Mouse (Mus musculus) heart, embryonic 11.5 days (tissue): ENCODE results near the gene Fbxo3. TPM values are rescaled to one million over a fixed set of nuclear protein-coding genes. Genes with fewer than 3 reads are reported as not detected.
"Not testable (repeated sequence)": the region's sequence is repeated elsewhere in the genome, so short reads cannot be mapped to it uniquely, and the experiment has no call there.

Experiments used
- ATAC-seq: fragments of 200-750 bp; cut with Nextera tagmentation; replicated peaks from 2 replicates; pipeline ENCODE4 v1.8.0; 2017; ENCODE audit warnings: moderate library complexity; ENCODE audit not compliant: insufficient number of reproducible peaks, low FRiP score, low TSS enrichment
- H3K27ac ChIP-seq: fragments of 300-500 bp; sonication (generic); 2 replicates; pipeline ENCODE4 v1.5.1; 2014; ENCODE audit warnings: mild to moderate bottlenecking, low read depth, low read length
- H3K27me3 ChIP-seq: fragments of 300-500 bp; sonication (generic); 2 replicates; pipeline ENCODE4 v1.6.1; 2014; ENCODE audit warnings: mild to moderate bottlenecking, low read length, mixed read lengths; ENCODE audit not compliant: control insufficient read depth, insufficient read depth
- H3K36me3 ChIP-seq: fragments of 300-500 bp; sonication (generic); 2 replicates; pipeline ENCODE4 v1.6.1; 2014; ENCODE audit warnings: mild to moderate bottlenecking, low read length, moderate library complexity, mixed read lengths; ENCODE audit not compliant: control insufficient read depth, insufficient read depth
- H3K4me1 ChIP-seq: fragments of 300-500 bp; sonication (generic); 2 replicates; pipeline ENCODE4 v1.6.1; 2014; ENCODE audit warnings: low read length; ENCODE audit not compliant: control insufficient read depth, insufficient read depth
- H3K4me2 ChIP-seq: fragments of 300-500 bp; sonication (generic); 2 replicates; pipeline ENCODE4 v1.6.1; 2014; ENCODE audit warnings: mild to moderate bottlenecking, moderate library complexity
- H3K4me3 ChIP-seq: fragments of 300-500 bp; sonication (generic); 2 replicates; pipeline ENCODE4 v1.5.1; 2014; ENCODE audit warnings: low read depth, low read length
- H3K9ac ChIP-seq: fragments of 300-500 bp; sonication (generic); 2 replicates; pipeline ENCODE4 v1.6.1; 2014; ENCODE audit warnings: mild to moderate bottlenecking, low read depth, low read length, moderate library complexity
- H3K9me3 ChIP-seq: fragments of 300-500 bp; sonication (generic); replicated peaks from 2 replicates; pipeline ENCODE4 v1.6.1; 2016; ENCODE audit warnings: low read length; ENCODE audit not compliant: control insufficient read depth
- WGBS: fragments of 180-500 bp; shearing (Covaris S2); extraction: QIAGEN DNeasy Blood & Tissue Kit; methylation state at CpG from one replicate; pipeline ENCODE4 v1.1.7; 2014; ENCODE audit not compliant: insufficient replicate concordance; 5-methylcytosine and 5-hydroxymethylcytosine counted together
- polyA plus RNA-seq: library from polyadenylated mRNA; unstranded; fragments of >200 nt; fragmentation: Nextera tagmentation; extraction: Ambion mirVana; gene quantifications from 2 replicates; pipeline ENCODE4 v1.2.1, GENCODE M21; 2014

The Fbxo3 gene
- polyA plus RNA-seq, 1 experiment from 2014 or later, result 43.2 TPM

DNA sequence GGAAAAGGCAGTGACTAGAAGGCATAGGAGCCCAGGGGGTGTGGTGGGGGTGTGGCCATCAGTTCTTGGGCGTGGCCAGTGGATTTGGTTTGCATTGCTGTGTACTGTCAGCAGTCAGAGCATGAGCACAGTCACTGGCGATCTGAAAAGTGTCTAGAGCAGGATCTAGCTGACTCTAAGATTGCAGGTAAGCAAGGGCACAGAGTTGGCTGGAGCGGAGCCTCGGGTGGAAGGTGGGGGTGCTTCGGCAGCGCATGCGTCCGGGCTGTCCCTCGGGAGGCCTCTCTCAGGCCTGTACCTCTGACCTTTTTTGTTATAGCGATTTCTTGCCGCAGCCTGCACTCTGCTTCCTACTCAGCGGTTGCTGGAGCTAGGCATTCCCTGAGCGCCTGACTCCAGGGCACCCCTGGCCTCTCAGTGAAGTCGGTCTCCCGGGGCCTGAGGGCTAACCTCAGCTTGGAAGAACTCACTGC is 68.3 kb downstream of the Fbxo3 start, which contains the start of gene Cd59a:
Cd59a (plus strand) TSS at position 61 of the 473 bp plus-strand sequence.
- H3K4me3 ChIP-seq, result peak within 1 kb of the TSS; percentile 64
- peak; percentile 85 for ATAC-seq
- no peaks in the 10 kb centered on the region for H3K36me3 ChIP-seq
- H3K9ac ChIP-seq, result peak within 1 kb of the TSS; percentile 67
- H3K9me3 ChIP-seq, result no peaks in the 10 kb centered on the region
- H3K4me2 ChIP-seq, result peak within 1 kb of the TSS; percentile 62
- no peaks in the 10 kb centered on the region for H3K27me3 ChIP-seq
- peaks cover 15% of the 10 kb centered on the region for H3K4me1 ChIP-seq
- H3K27ac ChIP-seq, result peak within 1 kb of the TSS; percentile 89
- 3% methylated on average over 15 of the region's 15 CpGs for WGBS

DNA sequence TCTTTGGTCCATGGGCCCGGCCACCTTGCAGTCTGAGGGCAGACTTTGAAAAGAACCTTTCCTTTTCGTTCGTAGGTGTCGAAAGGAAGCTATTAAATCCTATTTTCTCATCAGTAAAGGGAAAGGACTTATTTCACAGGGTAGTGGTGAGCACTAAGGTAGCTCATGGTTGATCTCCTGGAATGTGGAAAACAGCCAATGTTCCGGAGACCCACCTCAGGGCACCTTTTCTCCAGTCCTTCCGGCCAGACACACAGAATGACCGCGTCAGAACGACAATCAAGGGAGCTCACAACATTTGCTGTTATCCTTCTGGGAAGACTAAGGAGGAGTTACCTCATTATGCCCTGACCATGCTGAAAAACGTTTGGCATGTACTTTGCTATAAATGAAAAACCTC is 68.7 kb downstream of the Fbxo3 start:
- no peaks in the 10 kb centered on the region for H3K36me3 ChIP-seq
- H3K27me3 ChIP-seq, result no peaks in the 10 kb centered on the region
- peak overlapping the region; percentile 62 for H3K4me2 ChIP-seq
- peaks cover 15% of the 10 kb centered on the region for H3K4me1 ChIP-seq
- H3K9ac ChIP-seq, result peak overlapping the region; percentile 67
- WGBS, result 28% methylated on average over 10 of the region's 10 CpGs
- no peak for ATAC-seq
- peak overlapping the region; percentile 89 for H3K27ac ChIP-seq
- H3K4me3 ChIP-seq, result peak overlapping the region; percentile 64
- no peaks in the 10 kb centered on the region for H3K9me3 ChIP-seq

DNA sequence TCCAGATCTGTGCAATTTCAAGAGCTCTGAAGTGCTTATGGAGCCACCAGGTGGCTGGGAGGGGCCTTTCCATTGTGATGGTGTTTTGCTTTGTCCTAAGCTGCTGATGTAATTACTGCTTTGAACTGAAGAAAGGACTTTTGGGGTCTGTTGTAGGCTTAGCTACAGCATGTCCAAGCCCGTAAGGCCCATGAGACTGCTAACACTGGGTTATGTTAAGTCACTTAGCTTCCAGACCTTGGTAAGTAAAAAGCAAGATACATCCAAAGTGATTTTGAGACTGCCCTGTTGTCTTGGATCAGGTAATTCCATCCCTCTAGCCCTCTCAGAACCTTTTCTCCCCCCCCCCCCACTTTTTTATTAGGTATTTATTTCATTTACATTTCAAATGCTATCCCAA is 69.3 kb downstream of the Fbxo3 start:
- not testable (repeated sequence) for H3K36me3 ChIP-seq, H3K9ac ChIP-seq, H3K9me3 ChIP-seq, H3K27me3 ChIP-seq, ATAC-seq
- Histone ChIP-seq H3K4me2 (peak overlapping the region; percentile 62), H3K4me1 (peaks cover 15% of the 10 kb centered on the region), H3K4me3 (peak overlapping the region; percentile 64), H3K27ac (0 out of 2 replicates have a peak overlapping the region, but pooled peaks have one; percentile 46)
- 40% methylated on average over 1 of the region's 1 CpGs for WGBS

DNA sequence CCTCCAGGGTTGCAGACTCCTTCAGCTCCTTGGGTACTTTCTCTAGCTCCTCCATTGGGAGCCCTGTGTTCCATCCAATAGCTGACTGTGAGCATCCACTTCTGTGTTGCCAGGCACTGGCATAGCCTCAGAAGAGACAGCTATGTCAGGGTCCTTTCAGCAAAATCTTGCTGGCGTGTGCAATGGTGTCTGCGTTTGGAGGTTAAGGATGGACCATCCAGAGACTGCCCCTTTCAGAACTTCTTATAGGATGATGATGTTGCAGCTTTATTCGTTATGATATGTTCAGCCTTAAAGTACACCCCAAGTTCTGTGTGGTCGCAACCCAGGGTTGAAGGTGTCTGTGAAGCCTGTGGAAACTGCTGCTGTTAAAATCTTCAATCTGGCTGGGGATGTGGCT is 69.9 kb downstream of the Fbxo3 start:
- not testable (repeated sequence) for H3K27me3 ChIP-seq, H3K9me3 ChIP-seq, ATAC-seq, H3K9ac ChIP-seq, H3K36me3 ChIP-seq
- 86% methylated on average over 4 of the region's 4 CpGs for WGBS
- peak overlapping the region; percentile 27 for H3K4me3 ChIP-seq
- H3K4me2 ChIP-seq, result peak overlapping the region; percentile 62
- H3K27ac ChIP-seq, result 0 out of 2 replicates have a peak overlapping the region, but pooled peaks have one; percentile 62
- H3K4me1 ChIP-seq, result peaks cover 17% of the 10 kb centered on the region

DNA sequence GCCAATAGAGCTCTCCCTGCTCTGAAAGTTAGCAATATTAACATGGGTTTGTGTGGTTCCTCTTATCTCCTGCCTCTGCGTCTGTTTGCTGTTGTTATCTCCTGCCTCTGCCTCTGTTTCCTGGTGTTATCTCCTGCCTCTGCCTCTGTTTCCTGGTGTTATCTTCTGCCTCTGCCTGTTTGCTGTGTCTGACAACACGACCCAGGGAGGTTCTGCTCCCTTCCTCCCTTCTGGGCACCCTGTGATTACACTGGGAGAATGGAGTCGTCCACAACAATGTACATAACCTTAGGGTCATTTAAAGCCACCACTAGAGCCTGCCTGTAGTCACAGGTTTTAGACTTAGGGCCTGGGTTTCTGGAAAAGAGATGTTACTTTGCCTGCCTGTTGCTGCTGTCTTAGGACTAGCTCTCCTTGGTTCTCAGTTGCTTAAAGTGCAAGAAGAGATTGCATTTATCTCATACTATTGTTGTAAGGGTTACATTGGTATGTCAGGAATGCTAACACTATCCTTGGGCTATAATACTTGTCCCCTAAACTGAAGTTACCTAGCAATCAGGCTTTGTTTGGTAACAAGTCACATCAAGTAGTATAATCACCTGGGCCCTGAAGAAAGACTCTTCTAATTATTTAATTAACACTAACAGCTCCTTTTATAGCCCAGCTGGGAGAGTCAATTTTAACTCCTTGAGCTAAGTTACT is 71.2 kb downstream of the Fbxo3 start:
- peaks cover 29% of the 10 kb centered on the region for H3K4me1 ChIP-seq

DNA sequence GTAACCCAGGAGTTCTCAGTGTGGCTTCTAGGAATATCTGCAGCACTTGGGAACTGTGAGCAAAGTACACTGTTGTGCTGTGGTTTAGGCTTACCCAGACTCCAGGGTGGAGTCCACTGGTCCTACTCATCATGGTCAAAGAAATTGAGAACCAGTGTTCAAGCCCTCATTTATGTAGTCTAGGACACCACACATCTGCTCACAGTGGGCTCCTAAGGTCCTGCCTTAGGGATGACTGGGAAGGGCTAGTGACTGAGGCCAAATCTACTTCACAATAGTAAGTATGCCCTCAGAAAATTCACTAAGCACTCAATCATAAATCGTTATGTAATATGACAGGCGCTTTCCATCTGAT is 71.7 kb downstream of the Fbxo3 start:
- 87% methylated on average over 2 of the region's 2 CpGs for WGBS
- peak overlapping the region; percentile 54 for H3K4me2 ChIP-seq
- ATAC-seq, result no peak
- H3K9me3 ChIP-seq, result no peaks in the 10 kb centered on the region
- peak overlapping the region; percentile 86 for H3K27ac ChIP-seq
- no peaks in the 10 kb centered on the region for H3K27me3 ChIP-seq
- H3K4me3 ChIP-seq, result 0 out of 2 replicates have a peak overlapping the region, but pooled peaks have one; percentile 6
- H3K9ac ChIP-seq, result peak overlapping the region; percentile 43; the same call in 1 of the 2 replicates
- no peaks in the 10 kb centered on the region for H3K36me3 ChIP-seq
- H3K4me1 ChIP-seq, result peaks cover 29% of the 10 kb centered on the region

More for the DNA sequence above, 71.2 kb downstream of the Fbxo3 start:
- peak overlapping the region; percentile 54 for H3K4me2 ChIP-seq
- WGBS, result 7% methylated on average over 3 of the region's 3 CpGs
- H3K4me3 ChIP-seq, result 0 out of 2 replicates have a peak overlapping the region, but pooled peaks have one; percentile 6
- peak overlapping the region; percentile 43; the same call in 1 of the 2 replicates for H3K9ac ChIP-seq
- peak overlapping the region; percentile 86 for H3K27ac ChIP-seq
- H3K9me3 ChIP-seq, result no peaks in the 10 kb centered on the region
- no peaks in the 10 kb centered on the region for H3K27me3 ChIP-seq
- no peaks in the 10 kb centered on the region for H3K36me3 ChIP-seq
- peak; percentile 82 for ATAC-seq

DNA sequence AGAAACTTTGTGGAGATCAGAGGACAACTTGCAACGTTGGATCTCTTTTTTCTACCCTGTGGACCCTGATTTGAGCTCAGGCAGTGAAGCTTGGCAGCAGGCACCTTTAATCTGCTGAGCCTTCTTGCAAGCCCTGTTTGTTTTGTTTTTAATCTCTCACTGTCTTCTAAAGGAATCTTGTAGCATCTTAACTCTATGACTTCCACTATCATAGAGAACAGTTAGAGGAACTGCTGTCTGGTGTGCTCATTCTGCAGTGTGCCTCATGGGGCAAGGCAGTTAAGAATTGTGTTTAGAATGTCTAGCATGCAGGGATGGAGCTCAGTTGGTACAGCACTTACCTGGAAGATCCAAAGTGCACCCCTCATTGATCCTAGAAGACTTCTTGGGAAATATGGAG is 72.4 kb downstream of the Fbxo3 start:
- no peak for ATAC-seq
- H3K9ac ChIP-seq, result no peak overlapping the region
- H3K27me3 ChIP-seq, result no peaks in the 10 kb centered on the region
- H3K4me1 ChIP-seq, result peaks cover 29% of the 10 kb centered on the region
- H3K9me3 ChIP-seq, result no peaks in the 10 kb centered on the region
- peak overlapping the region; percentile 23 for H3K4me2 ChIP-seq
- no peaks in the 10 kb centered on the region for H3K36me3 ChIP-seq
- no peak overlapping the region for H3K27ac ChIP-seq
- WGBS, result 58% methylated on average over 1 of the region's 1 CpGs
- H3K4me3 ChIP-seq, result 0 out of 2 replicates have a peak overlapping the region, but pooled peaks have one; percentile 6

DNA sequence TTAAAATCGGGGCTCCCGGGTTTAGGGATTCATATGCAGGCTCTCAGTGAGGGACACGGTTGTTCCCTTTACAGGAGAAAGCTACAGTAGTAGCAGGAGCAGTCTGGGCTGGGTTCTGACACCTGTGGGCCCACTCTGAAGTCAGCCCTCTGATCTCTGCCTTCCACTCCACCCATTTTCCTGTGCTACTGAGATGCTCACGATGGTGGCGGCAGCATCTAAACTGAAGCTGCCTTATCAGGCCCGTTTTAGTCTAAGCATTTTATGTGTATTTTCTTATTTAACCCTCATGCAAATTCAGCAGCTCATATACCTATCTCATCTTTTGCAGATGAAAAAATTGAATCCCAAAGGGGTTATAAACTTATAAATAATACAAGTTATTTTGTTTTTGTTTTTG is 77.3 kb downstream of the Fbxo3 start:
- no peak for ATAC-seq
- no peaks in the 10 kb centered on the region for H3K36me3 ChIP-seq
- WGBS, result 83% methylated on average over 6 of the region's 6 CpGs

More for the DNA sequence above, 77.3 kb downstream of the Fbxo3 start:
- Histone ChIP-seq H3K9ac (no peak overlapping the region), H3K27ac (no peak overlapping the region), H3K9me3 (no peaks in the 10 kb centered on the region), H3K4me3 (no peak overlapping the region), H3K4me2 (no peak overlapping the region), H3K27me3 (no peaks in the 10 kb centered on the region), H3K4me1 (peaks cover 22% of the 10 kb centered on the region)
